Mouse (Mus musculus) C2C12 (cell line): Measurements from ENCODE around the gene Rai14. TPM values are rescaled to one million over a fixed set of nuclear protein-coding genes. Genes with fewer than 3 reads are reported as not detected.
A peak's percentile ranks its signal among the peaks of the same experiment; 100 is the strongest.

Source experiments
- H3K27me3 ChIP-seq: one replicate; pipeline ENCODE4 v1.6.1; 2011; ENCODE audit not compliant: control insufficient read depth, insufficient read depth, insufficient read length
- H3K36me3 ChIP-seq: one replicate; pipeline ENCODE4 v1.6.1; 2011; ENCODE audit not compliant: control insufficient read depth, insufficient read depth
- H3K4me3 ChIP-seq: one replicate; pipeline ENCODE4 v1.5.1; 2011; ENCODE audit warnings: mild to moderate bottlenecking, control low read depth; ENCODE audit not compliant: poor library complexity, insufficient read depth, severe bottlenecking
- H3K79me2 ChIP-seq: one replicate; pipeline ENCODE4 v1.6.1; 2011; ENCODE audit not compliant: control insufficient read depth, insufficient read depth
- H3K79me3 ChIP-seq: one replicate; pipeline ENCODE4 v1.6.1; 2011; ENCODE audit warnings: low read depth, control low read depth
- H3ac ChIP-seq: one replicate; pipeline ENCODE3; 2011; ENCODE audit warnings: low read depth; ENCODE audit not compliant: control insufficient read depth, insufficient read length
- CEBPB ChIP-seq: IDR thresholded peaks from one replicate; pipeline ENCODE4 v1.6.1; 2011; ENCODE audit warnings: low read depth, mild to moderate bottlenecking, control low read depth, moderate library complexity
- CTCF ChIP-seq: IDR thresholded peaks from one replicate; pipeline ENCODE4 v1.5.1; 2011; ENCODE audit not compliant: control insufficient read depth, insufficient read depth, insufficient read length
- FOSL1 ChIP-seq: IDR thresholded peaks from one replicate; pipeline ENCODE4 v1.8.0; 2011; ENCODE audit warnings: mild to moderate bottlenecking, low read length; ENCODE audit not compliant: poor library complexity, insufficient read depth, severe bottlenecking
- MAX ChIP-seq: IDR thresholded peaks from one replicate; pipeline ENCODE4 v1.6.1; 2011; ENCODE audit warnings: mild to moderate bottlenecking, control low read depth
- MYOD1 ChIP-seq: IDR thresholded peaks from one replicate; pipeline ENCODE4 v1.6.1; 2011; ENCODE audit warnings: low read depth; ENCODE audit not compliant: control insufficient read depth, insufficient read length
- MYOG ChIP-seq: IDR thresholded peaks from one replicate; pipeline ENCODE4 v1.6.1; 2011; ENCODE audit not compliant: control insufficient read depth, insufficient read length; ENCODE audit errors: extremely low read depth
- USF1 ChIP-seq: IDR thresholded peaks from one replicate; pipeline ENCODE4 v1.6.1; 2011; ENCODE audit warnings: low read depth, mild to moderate bottlenecking, control low read depth, moderate library complexity
- polyA plus RNA-seq: library from polyadenylated mRNA; unstranded; fragments of >200 nt; fragmentation: generic; extraction: Trizol; gene quantifications from one replicate; pipeline ENCODE4 v1.2.1, GENCODE M21; 2012; ENCODE audit warnings: missing spikeins

Gene Rai14
- polyA plus RNA-seq, 1 experiment = 55.1 TPM

DNA sequence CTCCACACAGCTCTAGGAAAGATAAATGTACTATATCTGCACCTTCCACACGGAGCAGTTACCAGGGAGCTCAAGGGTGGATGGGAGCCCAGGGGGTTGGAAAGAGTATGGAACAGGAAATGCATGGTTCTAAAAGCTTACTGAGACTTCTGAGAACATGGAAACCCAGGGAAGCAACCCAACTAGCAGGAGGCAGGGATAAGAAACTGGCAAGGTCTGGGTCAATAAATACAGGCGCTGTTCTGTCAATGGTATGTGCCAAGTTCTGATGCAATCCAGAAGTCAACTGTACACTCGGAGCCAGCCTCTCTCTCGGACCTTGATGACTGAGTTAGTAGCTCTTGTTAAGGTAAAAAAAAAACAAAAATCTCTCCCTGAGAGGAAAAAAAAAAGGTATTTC is 42.6 kb downstream of the Rai14 start:
- no peak overlapping the region for H3K4me3 ChIP-seq
- H3ac ChIP-seq = no peak overlapping the region
- H3K27me3 ChIP-seq = no peaks in the 10 kb centered on the region
- TF ChIP-seq CEBPB (no peak), CTCF (no peak)
- H3K79me3 ChIP-seq = peaks cover 78% of the 10 kb centered on the region
- H3K36me3 ChIP-seq = peaks cover 38% of the 10 kb centered on the region
- peaks cover 100% of the 10 kb centered on the region for H3K79me2 ChIP-seq

DNA sequence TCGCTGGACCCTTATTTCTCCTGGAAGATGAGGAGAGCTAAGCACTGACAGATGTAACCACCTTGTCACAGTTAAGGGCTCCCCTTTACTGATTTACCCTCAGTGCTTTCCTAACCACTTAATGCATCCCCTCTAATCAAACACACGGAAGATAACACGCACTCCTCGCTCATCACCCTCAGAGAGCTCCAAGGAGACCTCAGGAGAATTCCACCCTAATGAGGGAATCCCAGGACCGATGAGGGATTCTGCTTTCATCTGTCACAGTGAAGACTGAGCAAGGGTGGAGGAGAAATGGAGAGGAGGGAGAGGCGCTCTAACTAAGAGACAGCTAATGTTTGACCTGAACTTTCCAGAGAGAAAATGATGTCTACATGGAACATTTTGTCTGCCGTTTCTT is 44.3 kb downstream of the Rai14 start:
- TF ChIP-seq MYOD1 = no peak
- TF ChIP-seq CTCF = no peak
- TF ChIP-seq MAX = no peak
- no peak for TF ChIP-seq FOSL1
- TF ChIP-seq USF1 = no peak
- no peak for TF ChIP-seq MYOG
- TF ChIP-seq CEBPB = no peak
- Histone ChIP-seq H3ac (no peak overlapping the region), H3K79me2 (peaks cover 99% of the 10 kb centered on the region), H3K4me3 (no peak overlapping the region), H3K36me3 (peaks cover 36% of the 10 kb centered on the region), H3K27me3 (no peaks in the 10 kb centered on the region), H3K79me3 (peaks cover 80% of the 10 kb centered on the region)

DNA sequence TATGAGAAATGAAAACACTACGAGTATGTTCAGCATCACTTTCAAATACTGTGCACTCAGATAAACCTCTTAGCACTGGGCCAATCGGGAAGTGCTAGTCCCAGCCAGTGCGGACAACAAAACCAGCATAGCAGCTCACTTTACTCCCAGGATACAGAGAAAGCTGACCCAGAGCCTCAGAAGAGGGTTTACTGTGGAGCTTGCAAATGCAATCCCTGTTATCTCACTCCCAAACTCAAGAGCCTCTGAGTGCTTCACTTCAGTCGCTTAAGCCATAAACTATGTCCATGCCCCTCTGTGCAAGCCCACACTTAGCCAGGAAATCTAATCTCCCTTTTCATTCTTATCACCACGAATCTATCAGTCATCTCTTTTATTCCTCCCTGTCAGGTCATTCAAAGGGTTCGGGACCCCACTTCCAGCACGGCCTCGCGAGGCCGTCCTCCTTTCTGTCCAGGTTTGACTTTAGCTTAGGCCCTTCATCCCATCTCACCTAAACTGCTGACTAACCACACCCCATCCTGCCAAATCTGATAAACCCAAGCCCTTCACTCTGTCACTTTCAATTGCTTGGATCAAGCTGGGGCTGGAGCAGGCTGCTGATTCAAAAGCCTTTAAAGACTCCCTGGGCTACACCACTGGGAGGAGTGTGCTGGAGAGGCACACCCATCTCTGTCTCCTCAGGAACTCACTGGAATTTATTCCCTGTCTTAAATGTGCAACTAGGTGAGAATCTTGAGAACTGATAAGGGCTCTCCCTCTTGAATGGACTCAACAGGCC is 46.1 kb downstream of the Rai14 start:
- H3ac ChIP-seq = no peak overlapping the region
- no peak for TF ChIP-seq CTCF
- no peak for TF ChIP-seq MYOD1
- TF ChIP-seq USF1 = no peak
- no peak for TF ChIP-seq FOSL1
- TF ChIP-seq MAX = no peak
- no peak for TF ChIP-seq MYOG
- no peak for TF ChIP-seq CEBPB
- peaks cover 42% of the 10 kb centered on the region for H3K36me3 ChIP-seq
- H3K4me3 ChIP-seq = no peak overlapping the region
- H3K27me3 ChIP-seq = no peaks in the 10 kb centered on the region
- peaks cover 99% of the 10 kb centered on the region for H3K79me2 ChIP-seq
- H3K79me3 ChIP-seq = peaks cover 80% of the 10 kb centered on the region

DNA sequence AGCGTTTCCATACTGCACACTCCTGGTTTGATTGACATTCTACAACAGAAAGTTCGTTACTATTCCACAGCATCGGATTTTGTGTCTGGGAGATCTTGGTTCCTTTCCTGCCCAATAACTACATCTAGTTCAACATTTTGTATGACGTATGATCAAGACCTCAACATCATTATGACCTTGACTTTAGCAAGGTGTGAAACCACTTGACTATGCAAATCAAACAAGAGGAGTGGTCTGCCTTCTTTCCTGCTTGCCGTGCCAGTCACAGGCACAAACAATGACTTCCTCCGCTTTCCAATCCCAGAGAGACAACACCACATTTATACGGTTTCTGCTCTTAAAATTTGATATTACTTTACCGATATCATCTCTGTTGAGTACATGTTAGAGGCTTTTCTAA is 48.6 kb downstream of the Rai14 start:
- H3K27me3 ChIP-seq = no peaks in the 10 kb centered on the region
- no peak overlapping the region for H3K4me3 ChIP-seq
- peaks cover 99% of the 10 kb centered on the region for H3K79me2 ChIP-seq
- H3K79me3 ChIP-seq = peaks cover 82% of the 10 kb centered on the region
- peaks cover 41% of the 10 kb centered on the region for H3K36me3 ChIP-seq
- no peak for TF ChIP-seq USF1
- TF ChIP-seq MAX = no peak
- no peak for TF ChIP-seq MYOD1
- no peak for TF ChIP-seq FOSL1
- TF ChIP-seq MYOG = no peak
- TF ChIP-seq CEBPB = no peak
- TF ChIP-seq CTCF = no peak
- no peak overlapping the region for H3ac ChIP-seq

DNA sequence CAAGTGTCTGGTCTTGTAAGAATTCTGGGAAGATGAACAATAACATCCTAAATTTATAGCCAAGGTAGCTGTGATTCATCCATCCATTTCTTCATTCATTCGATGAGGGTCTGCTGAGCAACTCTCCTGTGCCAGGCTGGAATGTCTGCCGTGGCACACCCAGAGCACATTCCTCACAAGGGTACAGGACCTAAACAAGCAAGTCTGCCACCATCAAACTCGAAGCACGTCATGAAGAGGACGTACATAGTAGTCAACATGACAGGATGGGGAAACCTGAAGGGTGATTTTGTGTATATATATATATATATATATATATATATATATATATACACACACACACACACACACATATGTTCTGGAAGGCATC is 49.9 kb downstream of the Rai14 start:
- peaks cover 76% of the 10 kb centered on the region for H3K79me3 ChIP-seq
- TF ChIP-seq CEBPB (no peak), CTCF (no peak), FOSL1 (no peak), USF1 (no peak), MYOD1 (no peak), MAX (no peak), MYOG (no peak)
- peaks cover 41% of the 10 kb centered on the region for H3K36me3 ChIP-seq
- no peaks in the 10 kb centered on the region for H3K27me3 ChIP-seq
- peaks cover 97% of the 10 kb centered on the region for H3K79me2 ChIP-seq
- no peak overlapping the region for H3K4me3 ChIP-seq
- no peak overlapping the region for H3ac ChIP-seq

DNA sequence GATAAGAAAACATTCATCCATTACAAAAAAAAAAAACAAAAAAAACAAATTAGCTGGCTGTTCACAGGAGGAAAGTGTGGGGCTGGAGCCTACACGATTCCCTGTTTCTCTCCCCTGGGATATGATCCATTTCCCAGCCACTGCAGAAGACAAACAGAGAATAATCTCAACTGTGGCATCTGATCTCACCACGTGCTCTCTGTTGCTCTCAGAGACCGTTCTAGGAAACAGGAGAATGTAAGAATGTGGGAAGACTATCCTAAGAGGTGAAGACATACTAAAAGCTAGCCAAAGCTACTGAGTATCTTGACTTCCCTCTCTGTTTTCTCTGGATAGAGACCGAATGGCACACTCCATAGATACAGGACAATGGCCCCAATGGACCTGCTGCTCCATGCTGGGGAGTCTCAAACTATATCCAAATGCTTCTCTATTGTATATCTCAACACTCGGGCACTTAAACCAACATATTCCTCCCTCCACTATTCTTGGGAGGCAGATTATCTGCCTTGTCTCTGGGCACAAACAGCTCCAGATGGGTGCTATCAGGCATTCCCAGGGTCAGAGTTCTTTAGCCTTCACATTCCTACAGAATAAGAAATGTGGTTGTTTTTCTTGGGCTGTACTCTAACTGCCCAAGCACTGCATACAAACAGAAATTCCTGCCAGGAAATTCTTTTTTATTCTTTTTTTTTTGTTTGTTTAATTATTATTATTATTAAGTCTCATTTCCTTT is 50.5 kb downstream of the Rai14 start:
- H3ac ChIP-seq = no peak overlapping the region

More for the DNA sequence above, 50.5 kb downstream of the Rai14 start:
- Histone ChIP-seq H3K36me3 (peaks cover 42% of the 10 kb centered on the region), H3K79me3 (peaks cover 76% of the 10 kb centered on the region), H3K79me2 (peaks cover 97% of the 10 kb centered on the region), H3K27me3 (no peaks in the 10 kb centered on the region), H3K4me3 (no peak overlapping the region)
- TF ChIP-seq MYOD1 (no peak), CEBPB (no peak), FOSL1 (no peak), CTCF (no peak), USF1 (peak; percentile 51), MYOG (no peak), MAX (no peak)
